Mouse (Mus musculus) c-Kit-positive CD71-positive TER-119-positive erythroid progenitor cells, embryonic 14.5 days (primary cell): Measurements from ENCODE around the gene Cdh24.
A peak's percentile ranks its signal among the peaks of the same experiment; 100 is the strongest.

Experiments
- DNase-seq: peaks from one replicate; pipeline ENCODE4 v3.0.0-alpha.2; 2013; ENCODE audit warnings: low spot score

Gene Cdh24

GRCm38 (mm10) chr14:54605752-54606321 lies 35.3 kb downstream of the Cdh24 start, which contains the start of gene 4931414P19Rik:
Gene 4931414P19Rik (minus strand): TSS chr14:54605993.
- DNase-seq: peak; percentile 72

- DNase-seq: no peak
Measured at GRCm38 (mm10) chr14:54603686-54604085, 37.5 kb downstream of the Cdh24 start.

- DNase-seq: peak; percentile 94
Measured at GRCm38 (mm10) chr14:54603038-54603654, 38.0 kb downstream of the Cdh24 start.

- no peak for DNase-seq
Measured at GRCm38 (mm10) chr14:54602613-54603012, 38.6 kb downstream of the Cdh24 start.

- no peak for DNase-seq
Measured at GRCm38 (mm10) chr14:54601601-54602000, 39.6 kb downstream of the Cdh24 start.

- DNase-seq: no peak
Measured at GRCm38 (mm10) chr14:54597084-54597483, 44.1 kb downstream of the Cdh24 start.

GRCm38 (mm10) chr14:54594631-54595414 lies 46.3 kb downstream of the Cdh24 start:
- DNase-seq: no peak

GRCm38 (mm10) chr14:54594055-54594454 lies 47.1 kb downstream of the Cdh24 start:
- no peak for DNase-seq

GRCm38 (mm10) chr14:54592319-54592934 lies 48.7 kb downstream of the Cdh24 start:
- DNase-seq: no peak

- DNase-seq: no peak
Measured at GRCm38 (mm10) chr14:54591056-54591455, 50.1 kb downstream of the Cdh24 start.

GRCm38 (mm10) chr14:54583681-54584338 lies 57.4 kb downstream of the Cdh24 start:
- peak; percentile 73 for DNase-seq

- DNase-seq: no peak
Measured at GRCm38 (mm10) chr14:54582536-54582935, 58.6 kb downstream of the Cdh24 start.
